Mouse (Mus musculus): ENCODE measurements around the gene Zfp963. TPM values are rescaled to one million over a fixed set of nuclear protein-coding genes. Genes with fewer than 3 reads are reported as not detected.

Gene Zfp963
- polyA plus RNA-seq (2012), result 0.34 and 1.2 TPM in 2 replicates

GRCm38 (mm10) chr8:69749544-69750454, at the start of gene Zfp963:
Gene Zfp963, minus strand, starts transcription at chr8:69749970.

GRCm38 (mm10) chr8:69790773-69791367, 41.1 kb upstream of the Zfp963 start, which contains the start of the genes Atp13a1 and Zfp866:
Gene Atp13a1, plus strand, starts transcription at chr8:69791163.
Gene Zfp866, minus strand, starts transcription at chr8:69791178.

GRCm38 (mm10) chr8:69774503-69775148, 24.9 kb upstream of the Zfp963 start, which contains the start of gene Gm20422:
Gene Gm20422, minus strand, starts transcription at chr8:69774886.

GRCm38 (mm10) chr8:69710624-69711023, 39.1 kb downstream of the Zfp963 start, which contains the start of gene Zfp869:
Gene Zfp869, minus strand, starts transcription at chr8:69710724.

Other genes with a start within 250 kb of the Zfp963 start
- not detected in 2 replicates for gene Gm7697, start 227.0 kb downstream of the Zfp963 start, polyA plus RNA-seq (2012)
- 3.8 and 4.9 TPM in 2 replicates for gene Zfp868, start 124.4 kb downstream of the Zfp963 start, polyA plus RNA-seq (2012)
- gene Zfp964, start 95.5 kb downstream of the Zfp963 start, polyA plus RNA-seq (2012), result not detected in 2 replicates
- 1.2 and 2.9 TPM in 2 replicates for gene Zfp869, start 39.2 kb downstream of the Zfp963 start, polyA plus RNA-seq (2012)
- gene Gm20422, start 24.9 kb upstream of the Zfp963 start, polyA plus RNA-seq (2012), result 1.1 and 2.0 TPM in 2 replicates
- gene Atp13a1, start 41.2 kb upstream of the Zfp963 start, polyA plus RNA-seq (2012), result 66.9 and 72.1 TPM in 2 replicates
- gene Zfp866, start 41.2 kb upstream of the Zfp963 start, polyA plus RNA-seq (2012), result 0.95 and 1.9 TPM in 2 replicates
- 55.4 and 65.7 TPM in 2 replicates for gene Gmip, start 58.7 kb upstream of the Zfp963 start, polyA plus RNA-seq (2012)
- gene Lpar2, start 72.5 kb upstream of the Zfp963 start, polyA plus RNA-seq (2012), result 1.4 and 1.8 TPM in 2 replicates
- gene Pbx4, start 82.5 kb upstream of the Zfp963 start, polyA plus RNA-seq (2012), result 53.7 and 82.5 TPM in 2 replicates
- 0.23 and 0.24 TPM in 2 replicates for gene Cilp2, start 137.7 kb upstream of the Zfp963 start, polyA plus RNA-seq (2012)
- 2.6 and 4.7 TPM in 2 replicates for gene Tssk6, start 152.2 kb upstream of the Zfp963 start, polyA plus RNA-seq (2012)
- 142 and 151 TPM in 2 replicates for gene Ndufa13, start 152.6 kb upstream of the Zfp963 start, polyA plus RNA-seq (2012)
- 1.4 and 2.5 TPM in 2 replicates for gene Yjefn3, start 152.7 kb upstream of the Zfp963 start, polyA plus RNA-seq (2012)
- gene Gatad2a, start 246.4 kb upstream of the Zfp963 start, polyA plus RNA-seq (2012), result 94.1 and 106 TPM in 2 replicates

Data from megakaryocyte-erythroid progenitor cell, adult 5 weeks (primary cell).